Mouse (Mus musculus): ENCODE results near the gene Aldh3a1. TPM values are rescaled to one million over a fixed set of nuclear protein-coding genes. Genes with fewer than 3 reads are reported as not detected.

The Aldh3a1 gene
- polyA plus RNA-seq, 1 experiment from 2014 or later = not detected

Other genes with a start within 250 kb of the Aldh3a1 start
- gene Kcnj12, start 185.0 kb upstream of the Aldh3a1 start, polyA plus RNA-seq (2014; fragmentation: Nextera tagmentation; extraction: Ambion mirVana) = not detected in 2 replicates
- 5.9 and 6.2 TPM in 2 replicates for gene Tnfrsf13b, start 80.8 kb upstream of the Aldh3a1 start, polyA plus RNA-seq (2014; fragmentation: Nextera tagmentation; extraction: Ambion mirVana)
- 60.1 and 69.7 TPM in 2 replicates for gene Usp22, start 32.5 kb upstream of the Aldh3a1 start, polyA plus RNA-seq (2014; fragmentation: Nextera tagmentation; extraction: Ambion mirVana)
- gene Aldh3a2, start 59.9 kb downstream of the Aldh3a1 start, polyA plus RNA-seq (2014; fragmentation: Nextera tagmentation; extraction: Ambion mirVana) = 23.8 and 28.3 TPM in 2 replicates
- gene Slc47a2, start 135.3 kb downstream of the Aldh3a1 start, polyA plus RNA-seq (2014; fragmentation: Nextera tagmentation; extraction: Ambion mirVana) = 0.07 TPM in 1 of 2 replicates, not detected in the other
- gene Slc47a1, start 170.8 kb downstream of the Aldh3a1 start, polyA plus RNA-seq (2014; fragmentation: Nextera tagmentation; extraction: Ambion mirVana) = 1.4 TPM in 2 replicates
- 0.27 and 0.34 TPM in 2 replicates for gene Rnf112, start 246.6 kb downstream of the Aldh3a1 start, polyA plus RNA-seq (2014; fragmentation: Nextera tagmentation; extraction: Ambion mirVana)